27 mouse cellular contexts compared by ENCODE assay signal in the genomic region with DNA sequence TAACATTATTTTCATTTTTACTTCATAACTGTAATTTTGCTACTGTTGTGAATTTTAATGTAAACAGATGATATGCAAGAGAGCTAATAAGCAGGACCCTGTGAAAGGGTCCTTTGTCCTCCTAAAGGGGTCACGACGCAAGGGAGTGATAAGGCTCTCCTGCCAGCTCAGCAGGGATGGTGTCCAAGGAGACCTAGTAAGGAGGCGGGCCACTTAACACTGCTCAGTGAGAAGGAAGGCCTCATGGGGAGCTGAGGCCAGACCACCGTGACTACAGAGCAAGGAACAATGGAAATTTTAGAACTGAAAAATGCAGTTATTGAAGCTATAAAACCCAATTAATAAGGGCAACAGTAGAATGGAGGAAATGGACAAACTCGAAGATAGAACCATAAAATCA.
"Had no signal": no experiment of that assay in that cellular context is flagged by ENCODE, and none has a peak within 500 bp of the region (broad histone marks: within the 10 kb centered on the region; RNA-seq: fewer than 3 reads in every experiment).

No protein-coding gene starts in this region.

- H3K27ac ChIP-seq: embryonic facial prominence, embryonic 10.5 days; embryonic facial prominence, embryonic 12.5 days; embryonic facial prominence, embryonic 13.5 days; embryonic facial prominence, embryonic 15.5 days; forebrain, embryonic 10.5 days; forebrain, embryonic 12.5 days; forebrain, embryonic 13.5 days; forebrain, embryonic 15.5 days; gastrocnemius, adult 2 months; heart, adult 2 months had no signal

- H3K9ac ChIP-seq: embryonic facial prominence, embryonic 12.5 days; embryonic facial prominence, embryonic 13.5 days; embryonic facial prominence, embryonic 15.5 days; forebrain, embryonic 12.5 days; forebrain, embryonic 13.5 days; forebrain, embryonic 15.5 days; forebrain, postnatal 0 days had no signal

- ATAC-seq: forebrain, embryonic 13.5 days; forebrain, embryonic 15.5 days; forebrain, embryonic 16.5 days; forebrain, postnatal 0 days had no signal

- H3K36me3 ChIP-seq: embryonic facial prominence, embryonic 10.5 days; embryonic facial prominence, embryonic 12.5 days; embryonic facial prominence, embryonic 13.5 days; embryonic facial prominence, embryonic 15.5 days; forebrain, embryonic 10.5 days; forebrain, embryonic 12.5 days; forebrain, embryonic 15.5 days had no signal

- H3K9me3 ChIP-seq: embryonic facial prominence, embryonic 10.5 days; embryonic facial prominence, embryonic 12.5 days; embryonic facial prominence, embryonic 13.5 days; embryonic facial prominence, embryonic 15.5 days; forebrain, embryonic 10.5 days; forebrain, embryonic 12.5 days; forebrain, embryonic 13.5 days; forebrain, embryonic 15.5 days had no signal

- H3K27me3 ChIP-seq: embryonic facial prominence, embryonic 12.5 days; embryonic facial prominence, embryonic 13.5 days; embryonic facial prominence, embryonic 15.5 days; forebrain, embryonic 13.5 days; forebrain, embryonic 15.5 days had no signal

- H3K4me2 ChIP-seq: embryonic facial prominence, embryonic 12.5 days; embryonic facial prominence, embryonic 13.5 days; embryonic facial prominence, embryonic 15.5 days; forebrain, embryonic 12.5 days; forebrain, embryonic 13.5 days; forebrain, embryonic 15.5 days had no signal

- H3K4me3 ChIP-seq: embryonic facial prominence, embryonic 10.5 days; embryonic facial prominence, embryonic 12.5 days; embryonic facial prominence, embryonic 13.5 days; embryonic facial prominence, embryonic 15.5 days; erythroblast, embryonic 14.5 days; forebrain, embryonic 10.5 days; forebrain, embryonic 12.5 days; forebrain, embryonic 13.5 days; forebrain, embryonic 15.5 days; gastrocnemius, adult 2 months; heart, adult 2 months had no signal

- DNase-seq: cerebellum, adult 8-10 months; cerebellum, adult 9-10 months; cerebellum, adult 9-11 months; cerebellum, postnatal 10 days; cerebellum, postnatal 14 days; cerebellum, postnatal 25 days; cerebellum, postnatal 36 days; embryo, embryonic 11 days; forebrain, postnatal 0 days; gastrocnemius, adult 2 months; gastrocnemius, postnatal 10 days; gastrocnemius, postnatal 14 days; gastrocnemius, postnatal 25 days; gastrocnemius, postnatal 36 days; heart, adult 11 months; heart, adult 18-20 months; heart, adult 2 months had no signal

- H3K4me1 ChIP-seq: embryonic facial prominence, embryonic 10.5 days; embryonic facial prominence, embryonic 12.5 days; embryonic facial prominence, embryonic 13.5 days; forebrain, embryonic 12.5 days; forebrain, embryonic 13.5 days; forebrain, embryonic 15.5 days had no signal
